Mouse (Mus musculus): ENCODE measurements around the gene Impg2.

- TF ChIP-seq CTCF (IDR thresholded peaks at IDR 0.05; ENCODE audit: borderline replicate concordance, insufficient read depth, low read depth, low read length) (no peak), POLR2A (IDR thresholded peaks at IDR 0.05; ENCODE audit: borderline replicate concordance, insufficient read depth, low read length) (no peak)
These were observed 74.9 kb downstream of the Impg2 start for GRCm38 (mm10) chr16:56279060-56279459.
